Mouse (Mus musculus) heart, adult 2 months (tissue): ENCODE data around the gene Otop2.

Source experiments
- EP300 ChIP-seq: fragments of 200-500 bp; IDR thresholded peaks from 2 replicates; pipeline ENCODE4 v1.6.1; 2011; ENCODE audit warnings: low read depth, low read length, control low read depth; ENCODE audit not compliant: insufficient read depth
- POLR2A ChIP-seq: fragments of 200-500 bp; IDR thresholded peaks from 2 replicates; pipeline ENCODE4 v1.6.1; 2011; ENCODE audit warnings: mild to moderate bottlenecking, low read depth, low read length, control low read depth; ENCODE audit not compliant: insufficient read depth

GRCm38 (mm10) chr11:115314249-115314648 lies 7.3 kb downstream of the Otop2 start:
- no peak for TF ChIP-seq POLR2A
- no peak for TF ChIP-seq EP300
